ENCODE assay signal across 8 mouse cellular contexts in genomic region chr7:111694312-111694711, GRCm38 (mm10).
DNase-seq lines count a peak whose midpoint lies in the region; ATAC-seq and TF ChIP-seq lines count a peak whose summit lies in the region.

No protein-coding gene starts in this region.

- DNase-seq in hindbrain, embryonic 11.5 days (ENCODE audit: low spot score): no peak
- DNase-seq in adrenal gland, postnatal 25 days: peak; percentile 41
- peak; percentile 94 for DNase-seq in fibroblast of lung, adult 2 months (ENCODE audit: low read depth)
- DNase-seq in limb, embryonic 14.5 days (ENCODE audit: low spot score): peak; percentile 20
- no peak for DNase-seq in embryo, embryonic 10 days (ENCODE audit: low spot score)

- H3K4me3 ChIP-seq in hindbrain, embryonic 16.5 days (ENCODE audit: low read length): no peak overlapping the region
- H3K4me3 ChIP-seq in hindbrain, embryonic 11.5 days (ENCODE audit: low read depth, low read length): no peak overlapping the region
- no peak overlapping the region for H3K4me3 ChIP-seq in limb, embryonic 14.5 days (replicated peaks; ENCODE audit: low read length)

- no peaks in the 10 kb centered on the region for H3K36me3 ChIP-seq in hindbrain, embryonic 16.5 days (ENCODE audit: control insufficient read depth, insufficient read depth, low read length)
- H3K36me3 ChIP-seq in hindbrain, embryonic 11.5 days (ENCODE audit: control insufficient read depth, insufficient read depth, low read length): no peaks in the 10 kb centered on the region
- H3K36me3 ChIP-seq in limb, embryonic 14.5 days (ENCODE audit: control insufficient read depth, insufficient read depth, low read length): no peaks in the 10 kb centered on the region

- no peaks in the 10 kb centered on the region for H3K9me3 ChIP-seq in hindbrain, embryonic 16.5 days (ENCODE audit: control insufficient read depth, low read length)
- H3K9me3 ChIP-seq in hindbrain, embryonic 11.5 days (ENCODE audit: control insufficient read depth, low read length): no peaks in the 10 kb centered on the region
- no peaks in the 10 kb centered on the region for H3K9me3 ChIP-seq in limb, embryonic 14.5 days (ENCODE audit: control insufficient read depth, low read length)

- H3K4me1 ChIP-seq in hindbrain, embryonic 16.5 days (ENCODE audit: control insufficient read depth, insufficient read depth, low read depth, low read length): peaks cover 8% of the 10 kb centered on the region; the same call in 1 of the 2 replicates
- H3K4me1 ChIP-seq in hindbrain, embryonic 11.5 days (replicated peaks; ENCODE audit: control insufficient read depth, insufficient read depth, low read length): 0 out of 2 replicates have a peak, but pooled peaks cover 2% of the 10 kb centered on the region
- H3K4me1 ChIP-seq in limb, embryonic 14.5 days (ENCODE audit: control insufficient read depth, insufficient read depth, low read length): peaks cover 5% of the 10 kb centered on the region; the same call in 1 of the 2 replicates

- ATAC-seq in hindbrain, embryonic 16.5 days: peak; percentile 78
- no peak for ATAC-seq in hindbrain, embryonic 11.5 days (ENCODE audit: low FRiP score)
- no peak; the same call in 1 of the 2 replicates for ATAC-seq in limb, embryonic 14.5 days (ENCODE audit: low FRiP score, low read depth)
- ATAC-seq in inflammation-experienced regulatory T-cells, adult 6 months: no peak
- no peak for ATAC-seq in megakaryocyte progenitor cell, adult 5-6 weeks (replicated peaks; ENCODE audit: poor library complexity)

- H3K27me3 ChIP-seq in hindbrain, embryonic 16.5 days (replicated peaks; ENCODE audit: control insufficient read depth, insufficient read depth, low read length): no peaks in the 10 kb centered on the region
- H3K27me3 ChIP-seq in hindbrain, embryonic 11.5 days (ENCODE audit: control insufficient read depth, insufficient read depth, low read length): no peaks in the 10 kb centered on the region
- no peaks in the 10 kb centered on the region for H3K27me3 ChIP-seq in limb, embryonic 14.5 days (ENCODE audit: control insufficient read depth, insufficient read depth, low read length)

- no peak overlapping the region for H3K9ac ChIP-seq in hindbrain, embryonic 16.5 days (ENCODE audit: low read depth, low read length)
- no peak overlapping the region for H3K9ac ChIP-seq in hindbrain, embryonic 11.5 days (ENCODE audit: low read depth, low read length)
- H3K9ac ChIP-seq in limb, embryonic 14.5 days (ENCODE audit: low read depth, low read length, severe bottlenecking): no peak overlapping the region

- WGBS in hindbrain, embryonic 16.5 days: 54% methylated on average over 6 of the region's 6 CpGs
- 90% methylated on average over 6 of the region's 6 CpGs for WGBS in hindbrain, embryonic 11.5 days
- WGBS in limb, embryonic 14.5 days: 52% methylated on average over 6 of the region's 6 CpGs

- H3K4me2 ChIP-seq in hindbrain, embryonic 16.5 days (ENCODE audit: low read length): no peak overlapping the region
- H3K4me2 ChIP-seq in hindbrain, embryonic 11.5 days (replicated peaks; ENCODE audit: low read depth, low read length): no peak overlapping the region
- H3K4me2 ChIP-seq in limb, embryonic 14.5 days (replicated peaks; ENCODE audit: low read depth, low read length, severe bottlenecking): no peak overlapping the region

- 0 out of 2 replicates have a peak overlapping the region, but pooled peaks have one; percentile 19 for H3K27ac ChIP-seq in hindbrain, embryonic 16.5 days (ENCODE audit: low read depth, low read length)
- H3K27ac ChIP-seq in hindbrain, embryonic 11.5 days (ENCODE audit: low read depth, low read length): no peak overlapping the region
- H3K27ac ChIP-seq in limb, embryonic 14.5 days (replicated peaks; ENCODE audit: low read depth, low read length): no peak overlapping the region

- TF ChIP-seq POLR2A in limb, embryonic 14.5 days (IDR thresholded peaks at IDR 0.05; ENCODE audit: borderline replicate concordance, extremely low read depth, insufficient read depth, insufficient read length): no peak

Comparison
In these comparisons a context has a peak if more than half of its experiments do, and no peak if none do; other contexts are left out.
1. DNase-seq: peak in adrenal gland, postnatal 25 days (single experiment), fibroblast of lung, adult 2 months (single experiment) and limb, embryonic 14.5 days (single experiment); none in hindbrain, embryonic 11.5 days (single experiment) and embryo, embryonic 10 days (single experiment).